Mouse (Mus musculus): ENCODE data around the gene 1520401A03Rik.

The 1520401A03Rik gene

GRCm38 (mm10) chr17:23664556-23665021 lies 58.0 kb downstream of the 1520401A03Rik start:
- peak in 1 of 2 experiments; percentile 31 for DNase-seq

DNA sequence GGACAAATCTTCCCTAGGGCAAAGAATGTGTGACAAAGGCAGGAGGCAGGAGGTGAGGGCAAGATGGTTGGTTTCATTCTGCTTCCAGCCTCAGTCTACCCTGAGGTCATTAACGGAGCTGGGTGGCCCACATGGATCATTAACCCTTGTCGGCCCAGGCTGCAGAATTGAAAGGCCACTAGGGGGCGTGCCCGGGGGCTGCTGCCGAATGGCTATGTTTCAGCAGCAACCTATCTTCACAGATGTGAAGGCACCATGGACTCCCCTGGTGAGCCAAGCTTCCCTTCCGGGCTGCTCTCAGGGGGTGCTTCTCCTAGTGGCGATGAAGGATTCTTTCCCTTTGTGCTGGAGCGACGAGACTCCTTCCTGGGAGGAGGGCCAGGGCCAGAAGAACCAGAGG lies 61.1 kb downstream of the 1520401A03Rik start:
- peak in 1 of 2 experiments; percentile 21 for DNase-seq

DNA sequence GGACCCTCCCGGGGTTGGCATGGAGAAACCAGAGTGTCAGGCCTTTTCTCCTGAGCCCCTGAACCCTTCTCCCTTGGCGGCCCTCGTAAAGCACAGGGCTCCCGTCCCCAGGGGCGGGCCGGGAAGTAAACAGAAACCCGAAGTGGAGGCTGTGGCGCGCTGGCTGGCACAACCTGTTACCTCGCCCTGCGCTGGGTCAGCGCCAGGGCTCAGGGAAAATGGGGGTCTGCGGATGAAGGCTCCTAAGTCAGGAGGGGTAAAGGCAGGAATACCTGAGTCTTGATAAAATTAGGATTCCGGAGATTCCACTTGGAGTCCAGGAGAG lies 61.7 kb downstream of the 1520401A03Rik start:
- DNase-seq, result peak; percentile 41 to 46

DNA sequence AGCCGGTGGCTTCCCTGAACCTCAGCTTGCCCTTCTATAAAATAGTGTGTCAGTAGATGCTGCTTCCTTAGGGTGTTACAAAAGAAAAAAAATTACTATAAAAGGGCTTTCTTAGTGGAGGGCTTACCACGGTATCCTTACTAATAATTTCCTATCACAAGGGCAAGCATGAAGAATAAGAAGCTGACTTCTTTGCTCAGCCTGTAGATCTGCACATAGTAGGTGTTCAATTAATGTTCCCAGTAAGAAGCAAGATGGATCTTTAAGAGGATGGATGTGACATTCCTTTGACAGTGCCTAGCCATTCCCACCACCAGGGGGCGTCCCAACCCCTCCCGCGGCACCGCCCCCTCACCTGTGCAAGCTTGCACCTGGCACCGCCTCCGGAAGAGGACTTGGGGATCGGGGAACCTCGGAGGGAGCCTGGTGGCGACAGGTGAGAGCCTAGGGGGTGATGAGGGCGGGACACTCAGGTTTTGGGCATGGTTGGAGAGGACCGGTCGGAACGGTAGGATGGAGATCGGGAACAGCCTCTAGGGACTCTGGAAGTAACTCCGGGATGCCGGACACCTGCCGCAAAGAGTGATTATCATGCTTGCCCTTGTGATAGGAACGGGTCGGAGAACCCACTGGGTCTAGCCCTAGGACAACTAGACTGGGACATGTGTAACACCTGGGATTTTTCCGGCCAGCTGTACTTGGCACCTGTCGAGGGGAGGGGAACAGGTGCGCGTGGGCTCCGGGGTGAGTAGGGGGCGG lies 62.3 kb downstream of the 1520401A03Rik start, which contains the start of gene Bicdl2:
Bicdl2 (plus strand) TSS at position 390 of the 759 bp plus-strand sequence.
- DNase-seq, result peak; percentile 80 to 87

DNA sequence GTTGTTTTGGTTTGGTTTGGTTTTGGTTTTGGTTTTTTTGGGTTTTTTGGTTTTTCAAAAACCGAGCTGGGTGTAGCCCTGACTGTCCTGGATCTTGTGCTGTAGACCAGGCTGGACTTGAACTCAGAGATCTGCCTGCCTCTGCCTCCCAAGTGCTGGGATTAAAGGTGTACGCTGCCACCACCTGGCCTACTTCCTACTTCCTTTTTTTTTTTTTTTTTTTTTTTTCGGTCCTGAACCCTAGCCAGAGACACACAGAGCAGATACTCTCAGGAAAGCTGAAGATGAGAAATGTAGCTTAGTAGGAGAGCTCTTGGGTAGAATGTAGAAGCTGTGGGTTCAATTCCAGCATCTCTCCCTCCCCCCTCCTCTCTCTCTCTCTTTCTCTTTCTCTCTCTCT lies 64.1 kb downstream of the 1520401A03Rik start:
- no peak for DNase-seq

Measured in lung, adult 18-20 months (tissue).